Mouse (Mus musculus) midbrain, embryonic 14.5 days (tissue): ENCODE measurements around the gene Zfp52. TPM values are rescaled to one million over a fixed set of nuclear protein-coding genes. Genes with fewer than 3 reads are reported as not detected.

ENCODE experiments used
- ATAC-seq: fragments of 200-750 bp; cut with Nextera tagmentation; 2 replicates; pipeline ENCODE4 v1.8.0; 2017; ENCODE audit warnings: moderate number of reproducible peaks, moderate library complexity; ENCODE audit not compliant: low FRiP score, low TSS enrichment
- DNase-seq: peaks from one replicate; pipeline ENCODE4 v3.0.0-alpha.2; 2015
- H3K27ac ChIP-seq: fragments of 300-500 bp; sonication (generic); replicated peaks from 2 replicates; pipeline ENCODE4 v1.5.1; 2014; ENCODE audit warnings: mild to moderate bottlenecking, low read depth, low read length, moderate library complexity
- H3K27me3 ChIP-seq: fragments of 300-500 bp; sonication (generic); 2 replicates; pipeline ENCODE4 v1.6.1; 2014; ENCODE audit warnings: low read length, control low read depth, mixed read lengths; ENCODE audit not compliant: control insufficient read depth, insufficient read depth
- H3K36me3 ChIP-seq: fragments of 300-500 bp; sonication (generic); 2 replicates; pipeline ENCODE4 v1.6.1; 2014; ENCODE audit warnings: low read length, control low read depth; ENCODE audit not compliant: control insufficient read depth, insufficient read depth
- H3K4me1 ChIP-seq: fragments of 300-500 bp; sonication (generic); 2 replicates; pipeline ENCODE4 v1.6.1; 2014; ENCODE audit warnings: mild to moderate bottlenecking, antibody characterized with exemption, low read length, control low read depth; ENCODE audit not compliant: control insufficient read depth, insufficient read depth
- H3K4me2 ChIP-seq: fragments of 300-500 bp; sonication (generic); 2 replicates; pipeline ENCODE4 v1.6.1; 2014; ENCODE audit warnings: mild to moderate bottlenecking, low read length, moderate library complexity
- H3K4me3 ChIP-seq: fragments of 300-500 bp; sonication (generic); replicated peaks from 2 replicates; pipeline ENCODE4 v1.5.1; 2014; ENCODE audit warnings: low read depth, low read length
- H3K9ac ChIP-seq: fragments of 300-500 bp; sonication (generic); replicated peaks from 2 replicates; pipeline ENCODE4 v1.6.1; 2014; ENCODE audit warnings: mild to moderate bottlenecking, low read length, moderate library complexity
- H3K9me3 ChIP-seq: fragments of 300-500 bp; sonication (generic); 2 replicates; pipeline ENCODE4 v1.6.1; 2016; ENCODE audit warnings: low read length, control low read depth, mixed read lengths; ENCODE audit not compliant: control insufficient read depth
- WGBS: fragments of 180-500 bp; shearing (Covaris S2); extraction: QIAGEN DNeasy Blood & Tissue Kit; methylation state at CpG from one replicate; pipeline ENCODE4 v1.1.7; 2014; 5-methylcytosine and 5-hydroxymethylcytosine counted together
- polyA plus RNA-seq: library from polyadenylated mRNA; unstranded; fragments of >200 nt; fragmentation: Nextera tagmentation; extraction: Ambion mirVana; gene quantifications from 2 replicates; pipeline ENCODE4 v1.2.1, GENCODE M21; 2014

Zfp52 gene
- polyA plus RNA-seq, 1 experiment from 2014 or later: 1.5 TPM

GRCm38 (mm10) chr17:21534460-21535095 lies 761 bp upstream of the Zfp52 start:
- H3K4me1 ChIP-seq: peaks cover 8% of the 10 kb centered on the region; the same call in 1 of the 2 replicates
- ATAC-seq: peak; percentile 19; the same call in 1 of the 2 replicates
- DNase-seq: peak; percentile 91
- no peak overlapping the region for H3K9ac ChIP-seq
- H3K36me3 ChIP-seq: no peaks in the 10 kb centered on the region
- no peaks in the 10 kb centered on the region for H3K27me3 ChIP-seq
- 0 out of 2 replicates have a peak overlapping the region, but pooled peaks have one; percentile 55 for H3K4me2 ChIP-seq
- H3K9me3 ChIP-seq: no peaks in the 10 kb centered on the region
- WGBS: 21% methylated on average over 4 of the region's 4 CpGs
- no peak overlapping the region for H3K27ac ChIP-seq
- no peak overlapping the region for H3K4me3 ChIP-seq

- ATAC-seq: no peak
- Histone ChIP-seq H3K27me3 (no peaks in the 10 kb centered on the region), H3K9ac (no peak overlapping the region), H3K4me1 (peaks cover 8% of the 10 kb centered on the region; the same call in 1 of the 2 replicates), H3K27ac (no peak overlapping the region), H3K4me2 (peak overlapping the region; percentile 55), H3K9me3 (no peaks in the 10 kb centered on the region), H3K36me3 (no peaks in the 10 kb centered on the region), H3K4me3 (peak overlapping the region; percentile 37)
- DNase-seq: no peak
- 37% methylated on average over 7 of the region's 7 CpGs for WGBS
Measured at GRCm38 (mm10) chr17:21536096-21536495, 757 bp downstream of the Zfp52 start.

- Histone ChIP-seq H3K36me3 (no peaks in the 10 kb centered on the region), H3K27me3 (no peaks in the 10 kb centered on the region), H3K4me2 (no peak overlapping the region), H3K9me3 (no peaks in the 10 kb centered on the region), H3K4me1 (peaks cover 5% of the 10 kb centered on the region; the same call in 1 of the 2 replicates), H3K9ac (no peak overlapping the region), H3K27ac (no peak overlapping the region), H3K4me3 (no peak overlapping the region)
- WGBS: 81% methylated on average over 2 of the region's 2 CpGs
- DNase-seq (no peak), ATAC-seq (no peak)
Measured at GRCm38 (mm10) chr17:21536676-21537075, 1.3 kb downstream of the Zfp52 start.

GRCm38 (mm10) chr17:21557831-21558230 lies 22.5 kb downstream of the Zfp52 start:
- no peak overlapping the region for H3K4me3 ChIP-seq
- H3K36me3 ChIP-seq: no peaks in the 10 kb centered on the region
- DNase-seq: no peak
- H3K9me3 ChIP-seq: no peaks in the 10 kb centered on the region
- WGBS: 83% methylated on average over 2 of the region's 2 CpGs
- no peak for ATAC-seq
- H3K9ac ChIP-seq: no peak overlapping the region
- H3K4me1 ChIP-seq: no peaks in the 10 kb centered on the region
- H3K4me2 ChIP-seq: no peak overlapping the region
- H3K27ac ChIP-seq: no peak overlapping the region
- no peaks in the 10 kb centered on the region for H3K27me3 ChIP-seq

GRCm38 (mm10) chr17:21566220-21566619 lies 30.9 kb downstream of the Zfp52 start:
- Histone ChIP-seq H3K4me3 (peak overlapping the region; percentile 70), H3K9ac (peak overlapping the region; percentile 84), H3K27me3 (no peaks in the 10 kb centered on the region), H3K27ac (peak overlapping the region; percentile 93), H3K4me1 (peaks cover 10% of the 10 kb centered on the region; the same call in 1 of the 2 replicates), H3K4me2 (peak overlapping the region; percentile 68), H3K9me3 (no peaks in the 10 kb centered on the region), H3K36me3 (0 out of 2 replicates have a peak, but pooled peaks cover 2% of the 10 kb centered on the region)
- peak; percentile 83 for ATAC-seq
- 3% methylated on average over 5 of the region's 5 CpGs for WGBS
- peak; percentile 85 for DNase-seq

- Histone ChIP-seq H3K9ac (peak within 1 kb of the TSS; percentile 84), H3K4me2 (peak within 1 kb of the TSS; percentile 68), H3K4me3 (peak within 1 kb of the TSS; percentile 70), H3K27ac (peak within 1 kb of the TSS; percentile 93), H3K27me3 (no peaks in the 10 kb centered on the region), H3K36me3 (0 out of 2 replicates have a peak, but pooled peaks cover 2% of the 10 kb centered on the region), H3K4me1 (peaks cover 10% of the 10 kb centered on the region; the same call in 1 of the 2 replicates), H3K9me3 (no peaks in the 10 kb centered on the region)
- peak; percentile 93 for DNase-seq
- 1% methylated on average over 29 of the region's 29 CpGs for WGBS
- peak; percentile 94 for ATAC-seq
Measured at GRCm38 (mm10) chr17:21566728-21567349, 31.5 kb downstream of the Zfp52 start, which contains the start of gene Zfp948. Gene Zfp948 (plus strand): TSS chr17:21567008.

GRCm38 (mm10) chr17:21567696-21568095 lies 32.4 kb downstream of the Zfp52 start:
- Histone ChIP-seq H3K4me1 (peaks cover 10% of the 10 kb centered on the region; the same call in 1 of the 2 replicates), H3K9ac (no peak overlapping the region; the same call in 1 of the 2 replicates), H3K27me3 (no peaks in the 10 kb centered on the region), H3K36me3 (0 out of 2 replicates have a peak, but pooled peaks cover 2% of the 10 kb centered on the region), H3K4me3 (peak overlapping the region; percentile 70), H3K9me3 (no peaks in the 10 kb centered on the region), H3K27ac (no peak overlapping the region), H3K4me2 (peak overlapping the region; percentile 68)
- 82% methylated on average over 1 of the region's 1 CpGs for WGBS
- peak; percentile 37 for DNase-seq
- ATAC-seq: no peak

GRCm38 (mm10) chr17:21579080-21579479 lies 43.7 kb downstream of the Zfp52 start:
- DNase-seq: no peak
- H3K27me3 ChIP-seq: no peaks in the 10 kb centered on the region
- H3K4me3 ChIP-seq: no peak overlapping the region
- peaks cover 27% of the 10 kb centered on the region for H3K36me3 ChIP-seq
- H3K4me2 ChIP-seq: no peak overlapping the region
- no peak overlapping the region for H3K9ac ChIP-seq
- no peak overlapping the region for H3K27ac ChIP-seq
- no peaks in the 10 kb centered on the region for H3K9me3 ChIP-seq
- WGBS: 92% methylated on average over 1 of the region's 1 CpGs
- ATAC-seq: no peak
- no peaks in the 10 kb centered on the region for H3K4me1 ChIP-seq
